Mouse (Mus musculus): Measurements from ENCODE around the gene Cyp8b1.

Gene Cyp8b1

GRCm38 (mm10) chr9:121916102-121916501 is at the start of gene Cyp8b1:
Cyp8b1 (minus strand) TSS chr9:121916305.
- no peak for DNase-seq (ENCODE audit: low read depth, low spot score)

- DNase-seq (ENCODE audit: low read depth, low spot score) = no peak
Measured at GRCm38 (mm10) chr9:121964941-121965340, 48.8 kb upstream of the Cyp8b1 start.

- DNase-seq (ENCODE audit: low read depth, low spot score) = no peak
Measured at GRCm38 (mm10) chr9:121959966-121960635, 44.0 kb upstream of the Cyp8b1 start.

- DNase-seq (ENCODE audit: low read depth, low spot score) = no peak
Measured at GRCm38 (mm10) chr9:121952596-121952995, 36.5 kb upstream of the Cyp8b1 start.

- DNase-seq (ENCODE audit: low read depth, low spot score) = no peak
Measured at GRCm38 (mm10) chr9:121951114-121951423, 35.0 kb upstream of the Cyp8b1 start.

GRCm38 (mm10) chr9:121950418-121951113 is 34.5 kb upstream of the Cyp8b1 start, which contains the start of gene Fam198a:
Fam198a (plus strand) TSS chr9:121950988.
- no peak for DNase-seq (ENCODE audit: low read depth, low spot score)

- DNase-seq (ENCODE audit: low read depth, low spot score) = no peak
Measured at GRCm38 (mm10) chr9:121948431-121948830, 32.3 kb upstream of the Cyp8b1 start.

GRCm38 (mm10) chr9:121947784-121948183 is 31.7 kb upstream of the Cyp8b1 start:
- no peak for DNase-seq (ENCODE audit: low read depth, low spot score)

- no peak for DNase-seq (ENCODE audit: low read depth, low spot score)
Measured at GRCm38 (mm10) chr9:121943628-121944027, 27.5 kb upstream of the Cyp8b1 start.

- DNase-seq (ENCODE audit: low read depth, low spot score) = no peak
Measured at GRCm38 (mm10) chr9:121943005-121943404, 26.9 kb upstream of the Cyp8b1 start.

- DNase-seq (ENCODE audit: low read depth, low spot score) = peak; percentile 40
Measured at GRCm38 (mm10) chr9:121937944-121938355, 21.8 kb upstream of the Cyp8b1 start.

- no peak for DNase-seq (ENCODE audit: low read depth, low spot score)
Measured at GRCm38 (mm10) chr9:121937451-121937864, 21.4 kb upstream of the Cyp8b1 start.

GRCm38 (mm10) chr9:121936952-121937351 is 20.8 kb upstream of the Cyp8b1 start:
- no peak for DNase-seq (ENCODE audit: low read depth, low spot score)

GRCm38 (mm10) chr9:121934856-121935255 is 18.8 kb upstream of the Cyp8b1 start:
- DNase-seq (ENCODE audit: low read depth, low spot score) = no peak

GRCm38 (mm10) chr9:121928498-121928897 is 12.4 kb upstream of the Cyp8b1 start:
- DNase-seq (ENCODE audit: low read depth, low spot score) = no peak

GRCm38 (mm10) chr9:121927721-121928120 is 11.6 kb upstream of the Cyp8b1 start:
- no peak for DNase-seq (ENCODE audit: low read depth, low spot score)

- no peak for DNase-seq (ENCODE audit: low read depth, low spot score)
Measured at GRCm38 (mm10) chr9:121926634-121927405, 10.7 kb upstream of the Cyp8b1 start.

- DNase-seq (ENCODE audit: low read depth, low spot score) = no peak
Measured at GRCm38 (mm10) chr9:121925959-121926358, 9.9 kb upstream of the Cyp8b1 start.

GRCm38 (mm10) chr9:121924901-121925560 is 8.9 kb upstream of the Cyp8b1 start:
- DNase-seq (ENCODE audit: low read depth, low spot score) = no peak

GRCm38 (mm10) chr9:121923906-121924305 is 7.8 kb upstream of the Cyp8b1 start:
- DNase-seq (ENCODE audit: low read depth, low spot score) = no peak

- no peak for DNase-seq (ENCODE audit: low read depth, low spot score)
Measured at GRCm38 (mm10) chr9:121923443-121923842, 7.3 kb upstream of the Cyp8b1 start.

GRCm38 (mm10) chr9:121919027-121919501 is 3.0 kb upstream of the Cyp8b1 start:
- no peak for DNase-seq (ENCODE audit: low read depth, low spot score)
